Mouse (Mus musculus) heart, embryonic 16.5 days (tissue): ENCODE measurements around the gene Acss1. TPM values are rescaled to one million over a fixed set of nuclear protein-coding genes. Genes with fewer than 3 reads are reported as not detected.

Experiments
- ATAC-seq: fragments of 200-750 bp; cut with Nextera tagmentation; replicated peaks from 2 replicates; pipeline ENCODE4 v1.8.0; 2017; ENCODE audit warnings: moderate number of reproducible peaks; ENCODE audit not compliant: insufficient read depth, low FRiP score; ENCODE audit errors: extremely low read depth
- H3K27ac ChIP-seq: fragments of 300-500 bp; sonication (generic); 2 replicates; pipeline ENCODE4 v1.5.1; 2014; ENCODE audit warnings: mild to moderate bottlenecking, low read length, control low read depth, moderate library complexity
- H3K27me3 ChIP-seq: fragments of 300-500 bp; sonication (generic); 2 replicates; pipeline ENCODE4 v1.6.1; 2014; ENCODE audit warnings: low read length, mixed read lengths; ENCODE audit not compliant: control insufficient read depth, insufficient read depth
- H3K36me3 ChIP-seq: fragments of 300-500 bp; sonication (generic); 2 replicates; pipeline ENCODE4 v1.6.1; 2014; ENCODE audit not compliant: control insufficient read depth, insufficient read depth
- H3K4me1 ChIP-seq: fragments of 300-500 bp; sonication (generic); 2 replicates; pipeline ENCODE4 v1.6.1; 2014; ENCODE audit warnings: low read length, mixed read lengths; ENCODE audit not compliant: control insufficient read depth, insufficient read depth
- H3K4me2 ChIP-seq: fragments of 300-500 bp; sonication (generic); 2 replicates; pipeline ENCODE4 v1.6.1; 2014; ENCODE audit warnings: low read depth, mild to moderate bottlenecking, control low read depth, low read length
- H3K4me3 ChIP-seq: fragments of 300-500 bp; sonication (generic); 2 replicates; pipeline ENCODE4 v1.5.1; 2014; ENCODE audit warnings: mild to moderate bottlenecking, control low read depth, low read length
- H3K9ac ChIP-seq: fragments of 300-500 bp; sonication (generic); 2 replicates; pipeline ENCODE4 v1.6.1; 2014; ENCODE audit warnings: low read length, control low read depth
- H3K9me3 ChIP-seq: fragments of 300-500 bp; sonication (generic); replicated peaks from 2 replicates; pipeline ENCODE4 v1.6.1; 2016; ENCODE audit warnings: low read length; ENCODE audit not compliant: control insufficient read depth
- WGBS: fragments of 180-500 bp; shearing (Covaris S2); extraction: QIAGEN DNeasy Blood & Tissue Kit; methylation state at CpG from one replicate; pipeline ENCODE4 v1.1.7; 2014; 5-methylcytosine and 5-hydroxymethylcytosine counted together
- polyA plus RNA-seq: library from polyadenylated mRNA; unstranded; fragments of >200 nt; fragmentation: Nextera tagmentation; extraction: Ambion mirVana; gene quantifications from 2 replicates; pipeline ENCODE4 v1.2.1, GENCODE M21; 2015

The Acss1 gene
- polyA plus RNA-seq, 1 experiment from 2014 or later: 15.4 TPM

DNA sequence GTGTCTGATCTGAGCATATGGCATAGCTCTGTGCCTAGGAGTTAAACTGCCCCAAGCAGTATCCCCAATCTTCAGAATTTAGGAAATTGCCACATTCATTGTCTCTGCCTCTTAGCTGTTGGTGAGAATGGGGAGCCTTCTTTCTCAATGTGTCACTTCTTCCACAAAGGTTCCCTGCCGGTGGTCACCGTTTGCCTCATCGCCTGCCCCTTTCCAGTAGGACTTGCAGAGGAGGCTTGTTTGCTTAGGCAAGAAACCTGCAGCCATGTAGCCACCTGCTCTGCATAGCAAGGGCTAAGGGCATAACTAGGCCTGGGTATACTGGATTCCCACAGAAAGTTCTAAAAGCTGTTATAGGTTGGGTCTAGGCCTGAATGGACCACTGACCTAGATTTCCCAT is 95.8 kb downstream of the Acss1 start:
- H3K4me3 ChIP-seq: no peak overlapping the region
- H3K9ac ChIP-seq: no peak overlapping the region
- H3K4me2 ChIP-seq: no peak overlapping the region
- no peaks in the 10 kb centered on the region for H3K9me3 ChIP-seq
- no peak for ATAC-seq
- H3K4me1 ChIP-seq: no peaks in the 10 kb centered on the region
- 83% methylated on average over 3 of the region's 3 CpGs for WGBS
- no peaks in the 10 kb centered on the region for H3K36me3 ChIP-seq
- no peaks in the 10 kb centered on the region for H3K27me3 ChIP-seq
- no peak overlapping the region for H3K27ac ChIP-seq

DNA sequence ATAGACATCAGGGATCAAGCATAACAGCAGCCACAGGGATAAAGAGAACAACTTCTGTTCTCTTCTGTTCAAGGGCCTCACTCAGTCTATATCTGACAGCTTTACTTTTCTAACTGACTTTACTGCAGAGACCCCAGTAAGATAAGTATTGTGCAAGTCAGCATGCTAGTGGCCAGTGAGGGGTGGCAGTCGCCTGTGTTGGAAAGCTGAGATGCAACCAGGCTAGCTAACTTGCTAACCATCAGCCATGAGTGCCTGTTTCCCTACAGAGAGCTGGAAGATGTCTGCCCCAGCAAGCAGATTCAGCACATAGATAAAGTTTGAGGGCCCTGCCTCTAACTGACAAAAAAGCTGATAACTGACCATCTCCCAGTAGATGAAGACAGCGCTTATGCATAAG is 97.5 kb downstream of the Acss1 start:
- Histone ChIP-seq H3K27me3 (no peaks in the 10 kb centered on the region), H3K36me3 (no peaks in the 10 kb centered on the region), H3K27ac (no peak overlapping the region), H3K9me3 (no peaks in the 10 kb centered on the region), H3K4me3 (no peak overlapping the region), H3K9ac (no peak overlapping the region), H3K4me2 (no peak overlapping the region), H3K4me1 (no peaks in the 10 kb centered on the region)
- no peak for ATAC-seq
- 74% methylated on average over 2 of the region's 2 CpGs for WGBS

DNA sequence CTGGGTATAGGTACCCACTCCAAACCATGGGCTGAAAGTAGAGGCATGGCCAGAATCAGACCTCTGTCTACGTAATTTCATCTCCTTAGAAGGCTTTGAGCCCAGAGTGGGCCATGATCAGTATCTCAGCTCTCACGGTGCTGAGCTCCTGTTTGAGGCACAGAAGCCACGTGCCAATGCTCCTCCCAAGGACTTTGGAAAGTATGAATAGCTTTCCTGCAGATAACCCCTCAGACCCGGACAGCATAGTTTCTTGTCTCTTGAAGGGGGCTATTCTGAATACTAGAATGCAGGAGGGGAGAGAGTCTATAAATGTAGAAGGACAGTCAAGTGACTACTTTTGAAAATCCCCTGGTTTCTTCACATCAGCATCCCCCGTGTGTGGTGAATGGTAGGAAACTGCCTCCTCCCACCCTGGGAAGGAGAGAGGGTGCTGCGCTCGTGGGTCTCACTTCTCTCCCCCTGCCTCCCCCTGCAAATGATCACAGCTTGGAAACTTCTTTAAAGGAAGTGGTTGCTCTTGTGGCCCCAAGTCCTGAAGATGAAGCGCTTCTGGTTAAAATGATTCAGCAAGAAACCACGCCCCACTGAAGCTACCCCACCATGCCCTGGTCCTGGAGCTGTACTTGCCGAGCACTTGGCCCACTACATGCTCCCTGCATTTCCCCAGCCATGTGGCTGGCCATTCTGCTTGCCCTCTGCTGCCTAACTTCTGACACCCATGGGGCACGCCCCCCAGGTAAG is 98.3 kb downstream of the Acss1 start, which contains the start of gene Cst7:
Cst7 (plus strand) TSS at position 569 of the 744 bp plus-strand sequence.
- no peaks in the 10 kb centered on the region for H3K9me3 ChIP-seq
- no peak within 1 kb of the TSS for H3K27ac ChIP-seq

More for the DNA sequence above, 98.3 kb downstream of the Acss1 start, which contains the start of gene Cst7:
- Histone ChIP-seq H3K4me3 (no peak within 1 kb of the TSS), H3K9ac (no peak within 1 kb of the TSS), H3K4me2 (no peak within 1 kb of the TSS), H3K4me1 (no peaks in the 10 kb centered on the region), H3K36me3 (no peaks in the 10 kb centered on the region), H3K27me3 (no peaks in the 10 kb centered on the region)
- WGBS: 51% methylated on average over 11 of the region's 11 CpGs
- ATAC-seq: 0 out of 2 replicates have a peak, but pooled peaks have one; percentile 34

Other genes starting within 250 kb of the Acss1 start
- gene Zfp442, start 217.0 kb downstream of the Acss1 start, polyA plus RNA-seq: 4.4 and 4.5 TPM in 2 replicates
- gene Zfp345, start 183.4 kb downstream of the Acss1 start, polyA plus RNA-seq: 0.09 TPM in 2 replicates
- 1.1 and 2.1 TPM in 2 replicates for gene Cst7, start 98.1 kb downstream of the Acss1 start, polyA plus RNA-seq
- gene Apmap, start 59.9 kb downstream of the Acss1 start, polyA plus RNA-seq: 26.6 and 28.8 TPM in 2 replicates
- gene Vsx1, start 20.9 kb upstream of the Acss1 start, polyA plus RNA-seq: not detected in 2 replicates
- 24.0 and 24.3 TPM in 2 replicates for gene Entpd6, start 80.5 kb upstream of the Acss1 start, polyA plus RNA-seq
- gene Pygb, start 118.2 kb upstream of the Acss1 start, polyA plus RNA-seq: 243 and 260 TPM in 2 replicates
- 41.5 and 43.2 TPM in 2 replicates for gene Abhd12, start 236.2 kb upstream of the Acss1 start, polyA plus RNA-seq
- 25.0 and 27.0 TPM in 2 replicates for gene Gins1, start 236.9 kb upstream of the Acss1 start, polyA plus RNA-seq